Mouse (Mus musculus) lung, postnatal 4 days (tissue): ENCODE measurements around the gene Aass.
"Not testable (repeated sequence)": the region's sequence is repeated elsewhere in the genome, so short reads cannot be mapped to it uniquely, and the experiment has no call there.

Experiments
- DNase-seq, 2 experiments: peaks; one replicate each; pipeline ENCODE4 v3.0.0; 2021

The Aass gene

DNA sequence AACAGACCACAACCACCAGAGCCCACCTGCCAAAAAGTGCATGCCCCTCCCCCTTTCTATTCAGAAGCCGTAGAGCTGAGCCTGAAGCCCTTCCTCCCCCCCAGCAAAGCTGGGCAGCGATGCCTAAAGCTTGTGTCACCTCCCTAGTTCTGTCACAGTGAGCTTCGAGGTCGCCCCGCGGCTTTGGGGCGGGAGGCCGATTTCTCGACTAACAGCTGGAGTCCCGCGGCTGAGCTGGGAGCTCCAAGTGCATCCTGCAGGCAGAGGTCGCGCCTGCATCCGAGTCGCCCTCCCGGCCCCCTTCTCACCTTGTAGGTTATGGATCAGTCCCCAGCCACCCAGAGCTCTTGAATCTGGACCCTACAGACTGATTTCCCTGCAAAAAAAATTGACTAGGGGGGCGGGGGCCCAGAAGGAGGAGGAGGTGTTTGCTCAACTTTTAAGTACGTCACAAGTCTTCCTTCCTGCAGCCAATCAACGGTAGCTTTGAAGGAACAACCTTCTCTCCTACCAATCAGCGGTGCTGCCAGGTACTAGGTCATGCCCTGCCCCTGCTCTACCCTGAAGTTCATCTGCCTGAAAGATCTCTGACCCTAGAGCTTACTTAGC lies at the start of gene Aass:
Gene Aass (minus strand): TSS at position 414 of the 609 bp plus-strand sequence.
- DNase-seq: peak; percentile 20 to 32

DNA sequence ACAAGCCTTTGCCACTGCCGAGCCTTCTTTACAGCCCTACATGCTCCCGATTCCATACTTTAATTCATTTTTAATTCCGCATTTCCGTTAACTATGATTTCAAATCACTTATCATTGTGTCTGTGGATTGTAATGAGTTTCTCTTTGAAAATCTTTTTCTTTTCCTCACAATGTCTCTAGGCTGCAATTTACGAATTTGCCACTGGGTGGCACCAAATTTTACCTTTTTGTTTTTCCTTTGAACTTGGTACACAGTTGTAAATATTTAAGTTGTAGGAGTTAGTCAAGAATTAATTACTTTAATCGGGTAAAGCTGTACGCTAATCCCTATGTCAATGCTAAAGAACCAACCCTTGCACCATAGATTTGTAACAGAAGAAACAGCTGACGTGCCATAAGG lies 47.3 kb upstream of the Aass start:
- peak in 1 of 2 experiments; percentile 14 for DNase-seq

GRCm38 (mm10) chr6:23163824-23164223 lies 31.0 kb upstream of the Aass start:
- not testable (repeated sequence) for DNase-seq

- DNase-seq: not testable (repeated sequence)
These were observed 23.6 kb upstream of the Aass start for GRCm38 (mm10) chr6:23156357-23156756.

DNA sequence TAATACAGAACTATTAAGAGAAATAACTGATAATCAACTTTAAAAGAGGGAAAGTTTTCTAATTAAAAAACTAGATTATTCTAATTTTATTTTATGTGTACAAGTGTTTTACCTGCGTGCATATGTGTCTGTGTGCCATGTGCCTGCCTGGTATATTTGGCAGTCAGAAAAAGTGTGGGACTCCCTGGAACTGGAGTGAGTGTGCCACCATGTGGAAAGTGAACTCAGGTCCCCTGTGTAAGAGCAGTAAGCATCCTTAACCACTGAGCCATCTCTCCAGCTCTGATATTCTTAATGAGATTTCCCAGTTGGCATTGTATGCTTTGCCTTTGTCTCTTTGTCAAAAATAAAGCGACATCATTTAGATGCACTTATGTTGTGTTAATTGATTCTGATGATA lies 20.3 kb upstream of the Aass start:
- no peak for DNase-seq

DNA sequence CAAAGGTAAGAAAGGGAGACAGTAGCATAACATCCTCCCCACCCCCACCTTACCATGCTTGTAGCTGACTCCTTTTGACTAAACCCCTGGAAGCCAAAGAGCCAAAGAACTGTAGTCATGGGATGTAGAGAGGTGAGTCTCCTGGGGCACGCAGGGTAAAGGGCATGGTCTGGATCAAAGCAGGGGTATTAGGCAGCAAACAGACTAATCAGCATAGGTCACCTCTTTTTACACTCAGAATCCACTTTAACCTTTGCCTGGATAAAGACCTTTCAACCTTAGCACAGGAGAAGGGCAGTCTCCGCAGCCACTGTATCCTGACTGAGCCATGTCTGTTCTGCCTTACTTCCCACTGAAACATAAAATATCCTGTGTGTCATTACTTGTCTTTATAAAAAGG lies 14.4 kb upstream of the Aass start:
- no peak for DNase-seq

GRCm38 (mm10) chr6:23143980-23144379 lies 11.2 kb upstream of the Aass start:
- no peak for DNase-seq

DNA sequence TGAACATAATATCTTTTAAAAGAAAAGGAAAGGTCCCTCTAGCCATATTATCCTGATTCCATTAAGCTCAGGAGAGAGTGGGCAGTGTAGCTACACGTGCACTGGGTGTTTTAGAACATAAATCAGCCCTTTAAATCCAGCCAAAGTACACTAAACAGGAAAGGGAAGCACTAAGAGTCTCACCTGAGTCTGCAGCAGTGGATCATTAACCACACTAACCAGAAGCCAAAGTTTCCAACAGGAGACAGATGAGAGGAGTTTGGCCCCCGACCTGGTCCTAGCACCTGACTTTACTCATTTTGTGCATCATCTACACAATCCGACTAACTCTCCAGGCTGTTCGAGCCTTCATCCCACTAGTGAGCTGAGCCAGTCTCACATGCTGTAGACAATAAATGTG lies 1.8 kb downstream of the Aass start:
- no peak for DNase-seq

DNA sequence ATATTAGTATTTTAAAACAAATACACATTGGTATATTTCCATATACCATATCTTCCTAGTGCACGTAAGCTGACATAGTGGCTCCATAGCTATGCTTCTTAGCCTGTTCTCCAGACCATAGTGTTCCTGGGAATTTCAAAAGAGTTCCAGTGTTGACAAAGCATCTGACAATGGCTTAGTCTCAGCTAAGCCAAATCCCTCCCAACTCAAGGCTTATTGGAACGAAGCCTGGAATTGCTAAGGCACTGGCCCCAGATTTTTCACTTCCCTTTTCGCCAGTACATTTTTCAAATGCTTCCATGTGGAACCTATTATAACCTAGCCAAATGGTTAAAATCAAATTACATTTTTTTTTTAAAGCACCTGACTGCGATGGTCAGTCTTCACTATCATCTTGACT lies 3.6 kb downstream of the Aass start:
- peak in 1 of 2 experiments; percentile 18 for DNase-seq

DNA sequence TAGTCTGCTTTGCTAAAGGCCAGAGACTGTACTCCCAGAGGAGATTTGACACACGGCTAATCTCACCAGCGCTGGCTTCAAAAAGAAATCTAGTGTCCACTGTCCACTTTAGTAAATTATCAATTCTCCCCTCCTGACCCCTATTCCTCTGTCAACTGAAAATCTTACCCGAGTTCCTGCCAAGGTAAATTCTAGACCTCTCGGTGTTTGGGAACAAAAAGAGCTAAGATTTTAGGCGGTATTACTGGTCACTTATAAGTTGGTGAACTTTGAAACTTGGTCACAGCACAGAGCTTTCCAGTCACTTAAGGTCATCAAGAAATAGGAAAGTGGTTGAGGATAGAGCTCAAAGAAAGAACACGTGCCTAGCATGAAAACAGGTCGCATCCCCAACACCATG lies 6.1 kb downstream of the Aass start:
- DNase-seq: no peak

DNA sequence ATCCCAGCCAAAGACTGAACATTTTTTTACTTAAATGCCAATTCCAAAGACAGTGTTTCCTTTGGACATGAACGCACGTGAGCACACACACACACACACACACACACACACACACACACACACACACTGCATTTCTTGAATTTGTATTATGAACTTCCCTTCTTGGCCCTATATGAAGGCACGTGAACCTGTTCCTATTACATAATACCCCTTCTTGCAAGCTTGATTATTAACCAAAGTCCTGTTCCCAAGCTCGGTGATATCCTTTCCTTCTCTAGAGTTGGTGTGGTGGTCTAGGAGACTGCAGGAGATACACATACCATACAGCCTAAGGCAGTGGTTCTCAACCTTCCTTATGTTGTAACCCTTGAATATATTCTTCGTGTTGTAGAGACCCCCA lies 7.0 kb downstream of the Aass start:
- no peak for DNase-seq

- no peak for DNase-seq
These were observed 8.0 kb downstream of the Aass start for GRCm38 (mm10) chr6:23124823-23125222.

DNA sequence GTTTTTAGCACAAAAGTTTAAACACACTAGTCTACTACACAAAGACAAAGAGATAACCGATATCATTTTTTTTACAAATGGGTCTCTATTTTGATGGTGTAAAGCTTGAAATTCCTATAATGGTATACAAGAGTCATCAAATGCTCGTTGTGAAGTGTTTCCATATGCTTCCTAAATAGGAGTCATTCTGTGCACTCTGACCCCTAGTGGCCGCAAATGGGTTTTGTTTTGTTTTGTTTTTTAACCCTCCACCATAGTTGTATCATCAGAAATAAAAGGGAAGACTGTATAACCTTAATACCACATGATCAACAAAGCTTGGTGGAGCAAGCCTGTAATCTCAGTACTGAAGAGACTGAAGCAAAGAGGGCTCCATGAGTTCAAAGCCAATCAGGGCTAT lies 9.9 kb downstream of the Aass start:
- DNase-seq: no peak

- no peak for DNase-seq
These were observed 18.0 kb downstream of the Aass start for GRCm38 (mm10) chr6:23114781-23115180.

DNA sequence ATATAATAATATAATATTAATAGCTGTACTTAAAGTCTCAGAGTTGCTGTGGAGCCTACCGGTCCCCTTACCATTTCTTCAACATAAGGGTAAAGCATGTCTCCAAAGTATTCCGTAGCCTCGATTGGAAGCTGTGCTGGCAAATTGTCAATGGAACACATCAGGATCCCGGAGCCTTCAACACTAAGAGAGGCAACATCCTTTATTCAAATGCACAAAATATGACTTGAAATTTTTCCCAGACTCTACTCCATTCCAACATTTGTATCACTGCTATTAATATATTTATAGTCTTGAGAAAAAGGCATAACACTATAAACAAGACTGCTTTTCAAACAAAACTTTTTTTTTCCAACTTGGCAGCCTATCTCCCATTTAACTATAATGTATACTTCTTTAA lies 25.7 kb downstream of the Aass start:
- DNase-seq: no peak

- DNase-seq: no peak
These were observed 26.4 kb downstream of the Aass start for GRCm38 (mm10) chr6:23106373-23106772.

DNA sequence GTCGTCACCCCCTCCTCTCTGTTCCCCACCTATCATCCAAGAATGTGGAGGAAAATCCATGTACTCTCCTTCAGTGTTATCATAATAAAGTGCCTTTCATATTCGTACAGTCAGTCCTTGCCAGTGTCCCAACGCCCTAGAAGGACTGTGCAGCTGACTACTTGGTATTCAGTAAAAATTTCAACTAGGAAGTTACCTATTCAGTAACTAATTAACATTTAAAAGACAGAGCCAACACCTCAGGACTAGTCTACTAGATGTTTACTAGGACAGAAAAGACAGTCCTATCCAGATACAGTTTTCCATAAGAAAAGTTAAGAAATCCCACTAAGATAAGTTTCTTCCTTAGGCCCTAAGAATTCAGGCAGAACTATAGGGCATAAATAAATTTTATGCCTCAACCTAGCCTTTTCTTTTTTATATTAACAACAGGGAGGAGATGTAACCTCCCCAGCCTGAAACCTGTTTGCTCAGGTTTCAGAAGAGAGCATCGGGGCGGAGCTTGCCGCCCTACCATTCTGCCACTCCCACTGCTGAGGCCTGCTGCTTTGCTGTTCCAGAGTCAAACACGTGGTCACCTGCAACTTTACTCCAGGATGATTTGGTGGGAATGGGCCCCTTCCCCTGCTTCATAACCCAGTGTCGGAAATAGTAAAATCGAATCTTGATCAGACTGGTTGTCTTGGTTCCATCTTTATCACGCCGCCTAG lies 42.3 kb downstream of the Aass start:
- DNase-seq: not testable (repeated sequence)

GRCm38 (mm10) chr6:23089292-23089691 lies 43.5 kb downstream of the Aass start:
- not testable (repeated sequence) for DNase-seq

DNA sequence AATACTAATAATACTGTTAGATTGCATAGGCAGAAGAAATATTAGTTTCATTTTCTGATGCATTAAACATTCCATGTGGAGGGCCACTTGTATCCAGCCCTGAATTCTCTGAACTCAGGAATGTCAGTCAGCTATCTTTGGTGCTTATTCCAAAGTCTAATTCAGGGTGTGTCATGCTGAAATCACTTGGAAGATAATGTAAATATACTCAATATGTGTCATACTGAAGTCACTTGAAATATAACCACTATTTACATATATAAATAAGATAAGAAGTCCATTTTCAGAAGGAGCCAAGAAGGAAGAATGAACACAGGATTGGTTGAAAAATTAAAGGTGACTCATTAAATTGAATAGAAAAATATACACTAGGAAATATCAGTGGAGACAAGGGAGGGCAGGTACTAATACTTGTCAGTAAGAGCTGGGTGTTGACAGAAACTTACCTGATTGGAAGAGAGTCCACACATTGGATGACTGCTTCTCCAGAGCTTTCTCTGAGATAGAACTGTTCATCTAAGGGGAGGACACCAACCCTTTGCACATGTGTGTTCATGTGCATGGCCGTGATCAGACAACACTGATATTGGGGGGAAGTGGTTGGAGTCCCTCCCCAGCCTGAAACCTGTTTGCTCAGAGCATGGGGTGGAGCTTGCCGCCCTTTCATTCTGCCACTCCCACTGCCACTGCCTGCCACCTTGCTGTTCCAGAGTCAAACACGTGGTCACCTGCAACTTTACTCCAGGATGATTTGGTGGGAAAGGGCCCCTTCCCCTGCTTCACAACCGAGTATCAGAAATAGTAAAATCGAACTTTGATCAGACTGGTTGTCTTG lies 48.0 kb downstream of the Aass start:
- DNase-seq: no peak

DNA sequence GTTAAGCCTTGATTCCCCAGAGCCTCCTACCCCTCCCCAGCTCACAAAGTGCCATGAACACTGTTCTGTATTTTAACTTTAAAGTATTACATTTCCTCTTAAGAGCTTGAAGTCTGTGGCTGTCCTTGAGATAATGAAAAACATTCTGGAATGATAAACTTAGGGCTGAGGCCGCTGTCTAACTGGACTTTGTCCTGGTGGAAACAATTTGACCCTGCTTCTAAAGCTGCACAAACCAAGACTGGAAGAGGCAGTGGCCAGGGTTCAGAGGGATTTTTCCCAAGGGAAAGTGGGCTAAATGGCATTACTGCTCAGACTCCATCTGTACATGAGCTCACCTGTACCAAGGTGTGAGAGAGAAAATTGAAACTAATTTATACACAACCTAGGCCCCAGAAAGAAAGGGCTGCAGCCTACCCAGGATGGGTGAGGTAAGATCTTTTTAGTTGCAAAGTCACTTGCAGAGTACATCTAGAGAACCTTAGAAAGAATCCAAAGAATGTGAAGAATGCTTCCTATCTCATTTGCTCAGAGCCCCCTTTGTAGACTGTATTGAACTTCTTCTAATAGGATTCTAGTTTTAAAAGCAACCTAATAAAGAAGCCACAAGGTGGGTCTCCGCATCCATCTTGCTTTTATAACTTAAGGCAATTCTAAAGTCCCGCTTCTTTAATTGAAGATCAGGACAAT lies 52.6 kb downstream of the Aass start:
- DNase-seq: no peak

DNA sequence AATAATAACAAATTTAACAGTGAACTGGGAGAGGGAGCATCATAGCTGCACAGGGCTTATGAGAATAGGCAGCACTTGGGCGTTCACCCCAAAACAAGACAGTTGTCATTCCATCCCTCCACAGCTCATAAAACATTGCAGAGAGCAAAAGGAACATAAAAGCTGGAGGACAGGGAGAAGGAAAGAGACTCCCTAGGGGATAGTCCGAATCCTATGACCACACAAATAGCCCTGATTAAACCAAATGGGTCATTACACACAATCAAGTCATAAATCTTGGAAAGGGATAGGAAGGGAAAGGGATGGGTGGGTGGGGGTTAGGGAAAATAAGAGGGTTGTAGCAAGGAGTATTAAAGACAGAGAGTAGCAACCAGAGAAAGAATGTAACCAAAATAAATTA lies 54.5 kb downstream of the Aass start:
- DNase-seq: no peak

DNA sequence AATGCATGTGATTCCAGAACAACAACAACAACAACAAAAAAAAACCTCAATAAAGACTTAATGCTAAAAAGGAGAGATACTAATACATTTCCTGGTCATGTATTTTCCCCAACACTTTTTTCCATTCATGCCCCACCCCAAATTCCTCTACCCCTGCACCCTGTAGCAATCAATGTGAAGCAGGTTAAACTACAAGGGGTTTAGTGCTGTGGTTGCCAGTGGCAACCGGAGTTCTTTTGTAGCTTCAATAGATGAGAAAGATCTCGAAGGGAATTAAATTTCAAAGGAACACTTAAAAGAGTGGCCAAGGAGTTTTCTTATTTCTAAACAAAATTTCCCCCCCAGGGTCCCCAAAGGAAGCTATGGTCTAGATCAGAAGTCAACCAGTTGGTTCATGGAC lies 56.7 kb downstream of the Aass start:
- DNase-seq: no peak

DNA sequence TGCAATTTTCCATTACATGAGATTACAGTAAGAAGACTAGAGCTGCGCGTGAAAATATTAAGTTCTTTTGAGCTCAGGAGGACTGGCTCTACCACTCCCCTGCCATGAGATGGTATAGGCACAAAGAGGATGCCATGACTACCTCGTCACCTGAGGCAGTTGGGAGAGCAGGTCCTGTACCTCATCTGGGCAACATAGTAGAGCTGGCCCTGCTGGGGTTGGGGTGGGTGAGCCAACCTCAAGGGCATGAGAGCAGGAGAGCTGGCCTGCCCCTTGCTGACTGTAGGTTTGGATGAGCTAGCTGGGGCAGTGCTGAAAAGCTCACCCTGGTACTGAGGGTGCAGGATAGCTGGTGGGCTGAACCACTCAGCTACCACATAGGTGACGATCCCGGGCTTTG lies 77.1 kb downstream of the Aass start:
- DNase-seq: no peak
